Mouse (Mus musculus) right cerebral cortex, postnatal 10 days (tissue): ENCODE results near the gene Sprr2a2.
"Not testable (repeated sequence)": the region's sequence is repeated elsewhere in the genome, so short reads cannot be mapped to it uniquely, and the experiment has no call there.

Source experiments
- DNase-seq, 2 experiments: peaks; one replicate each; pipeline ENCODE4 v3.0.0; 2021; ENCODE audit warnings: low spot score in 2 of 2

Gene Sprr2a2

GRCm38 (mm10) chr3:92215569-92215968 lies at the start of gene Sprr2a2, which contains the start of gene Sprr2a1:
Sprr2a2 (plus strand) TSS chr3:92215920.
Sprr2a1 (plus strand) TSS chr3:92215799.
- DNase-seq, result not testable (repeated sequence)

- DNase-seq, result no peak
Observed at GRCm38 (mm10) chr3:92169847-92170246, 45.9 kb upstream of the Sprr2a2 start.

- DNase-seq, result no peak
Observed at GRCm38 (mm10) chr3:92176880-92177279, 38.8 kb upstream of the Sprr2a2 start.

- no peak for DNase-seq
Observed at GRCm38 (mm10) chr3:92195512-92196200, 20.1 kb upstream of the Sprr2a2 start.

DNA sequence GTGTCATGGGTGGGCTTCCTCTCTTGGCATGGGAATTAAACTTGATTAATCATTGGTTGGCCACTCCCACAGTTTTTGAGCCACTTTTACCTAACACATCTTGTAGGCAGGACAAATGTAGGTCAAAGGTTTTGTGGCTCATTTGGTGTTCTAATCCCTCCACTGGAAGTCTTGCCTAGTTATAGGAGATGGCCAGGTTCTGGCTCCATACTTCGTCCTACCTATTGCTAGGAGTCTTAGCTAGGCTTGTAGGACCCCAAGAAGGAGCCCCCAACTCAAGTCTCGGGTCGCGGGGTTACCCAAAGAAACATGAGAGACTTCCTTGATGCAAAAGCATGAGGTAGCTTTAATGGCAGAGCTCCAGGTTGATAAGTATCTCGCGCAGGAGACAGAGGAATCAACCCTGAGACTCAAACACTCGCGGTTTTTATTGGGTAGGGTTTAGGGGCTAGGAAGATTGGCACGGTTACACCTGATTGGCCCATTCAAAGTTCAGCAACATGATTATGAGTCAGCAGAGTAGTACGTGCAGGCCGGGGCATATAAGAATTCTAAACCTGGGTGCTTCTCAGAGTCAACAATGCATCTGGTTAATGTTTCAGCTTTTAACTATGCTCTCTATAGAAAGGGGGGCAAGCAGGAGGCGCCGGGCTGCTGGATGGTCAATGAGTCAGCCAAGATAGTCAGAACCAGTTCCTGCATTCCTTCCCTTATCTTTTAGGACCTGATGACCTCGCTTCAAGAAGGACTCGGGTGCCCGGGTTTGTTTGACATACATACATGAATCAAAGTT lies 4.4 kb upstream of the Sprr2a2 start:
- not testable (repeated sequence) for DNase-seq

DNA sequence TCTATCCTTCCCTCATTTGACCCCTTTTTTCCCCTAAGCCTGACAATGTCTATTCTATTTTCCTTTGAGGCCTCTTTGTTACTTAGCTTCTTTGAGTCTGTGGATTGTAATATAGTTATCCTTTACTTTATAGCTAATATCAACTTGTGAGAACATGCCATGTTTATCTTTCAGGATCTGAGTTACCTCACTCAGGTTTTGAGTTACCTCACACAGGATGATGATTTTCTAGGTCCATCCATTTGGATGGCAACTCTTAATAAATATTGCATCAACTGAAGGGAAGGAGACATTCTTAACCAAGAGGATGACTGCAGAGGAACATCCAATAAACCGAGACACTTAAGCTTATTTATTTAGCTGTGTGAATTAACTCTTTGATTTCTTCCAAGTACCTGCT lies 3.7 kb upstream of the Sprr2a2 start:
- DNase-seq, result not testable (repeated sequence)

GRCm38 (mm10) chr3:92213651-92214050 lies 2.1 kb upstream of the Sprr2a2 start:
- DNase-seq, result not testable (repeated sequence)

DNA sequence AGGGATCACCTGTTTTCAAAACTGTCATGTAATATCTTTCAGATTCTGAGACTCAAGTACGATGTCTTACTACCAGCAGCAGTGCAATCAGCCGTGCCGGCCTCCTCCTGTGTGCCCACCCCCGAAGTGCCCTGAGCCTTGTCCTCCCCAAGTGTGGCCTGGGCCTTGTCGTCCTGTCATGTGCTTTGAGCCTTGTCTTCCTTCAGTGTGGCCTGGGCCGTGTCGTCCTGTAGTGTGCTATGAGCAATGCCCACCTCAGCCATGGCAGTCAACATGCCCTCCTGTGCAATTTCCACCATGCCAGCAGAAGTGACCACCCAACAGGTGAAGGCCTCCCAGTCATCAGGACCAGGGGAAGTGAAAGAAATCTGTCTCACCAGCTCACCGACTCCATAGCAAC lies 3.3 kb downstream of the Sprr2a2 start:
- DNase-seq, result not testable (repeated sequence)

- not testable (repeated sequence) for DNase-seq
Observed at GRCm38 (mm10) chr3:92223708-92224107, 8.0 kb downstream of the Sprr2a2 start.

DNA sequence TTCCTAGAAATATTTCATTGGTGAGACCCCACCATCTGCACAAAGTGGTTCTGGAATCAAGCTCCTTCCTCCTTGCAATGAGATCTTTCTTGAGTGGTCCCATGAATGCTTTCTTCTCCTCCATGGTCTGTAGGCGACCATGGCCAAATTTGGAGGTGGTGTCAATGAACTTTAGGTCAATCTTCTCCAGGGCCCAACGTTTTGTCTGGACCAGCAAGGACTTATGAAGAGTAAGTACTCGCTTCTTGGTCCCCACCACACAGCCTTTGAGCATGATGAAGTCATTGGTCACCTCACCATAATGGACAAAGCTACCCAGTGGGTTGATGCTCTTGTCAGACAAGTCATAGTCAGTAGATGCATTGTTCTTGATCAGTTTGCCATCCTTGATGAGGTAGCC lies 11.7 kb downstream of the Sprr2a2 start:
- peak in 1 of 2 experiments; percentile 15 for DNase-seq

DNA sequence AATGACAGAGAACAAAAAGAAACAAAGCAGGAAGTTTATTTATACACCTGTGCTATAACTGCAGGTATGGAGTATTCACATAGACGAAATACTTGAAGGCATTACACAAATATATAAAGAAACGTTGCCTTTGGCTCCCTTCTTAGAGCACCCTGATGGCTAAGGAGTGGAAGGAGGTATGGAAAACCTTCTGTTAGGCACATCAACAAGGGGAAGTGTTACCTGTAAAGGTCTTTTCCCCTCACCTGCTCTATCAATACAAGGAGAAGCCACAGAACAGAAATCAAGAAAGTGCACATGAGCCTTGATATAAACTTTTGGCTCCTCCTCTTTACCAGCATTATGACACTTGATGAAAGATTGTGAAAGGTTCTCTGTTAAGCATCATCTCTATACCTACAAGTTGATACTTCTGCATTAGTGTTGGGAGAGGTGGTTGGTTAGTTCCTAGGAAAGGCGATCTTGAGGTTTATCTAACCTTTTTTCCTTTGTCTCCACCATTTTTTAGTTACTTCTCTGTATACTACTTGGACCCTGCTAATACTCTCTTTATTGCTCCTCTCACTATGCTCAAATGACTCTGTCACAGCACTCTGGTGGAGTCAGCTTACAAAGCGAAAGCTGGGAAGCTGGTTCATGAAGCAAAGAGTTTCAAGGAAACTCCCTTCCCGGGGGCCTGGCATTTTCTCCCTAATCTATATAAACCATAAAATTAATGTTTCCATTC lies 20.9 kb downstream of the Sprr2a2 start:
- not testable (repeated sequence) for DNase-seq

DNA sequence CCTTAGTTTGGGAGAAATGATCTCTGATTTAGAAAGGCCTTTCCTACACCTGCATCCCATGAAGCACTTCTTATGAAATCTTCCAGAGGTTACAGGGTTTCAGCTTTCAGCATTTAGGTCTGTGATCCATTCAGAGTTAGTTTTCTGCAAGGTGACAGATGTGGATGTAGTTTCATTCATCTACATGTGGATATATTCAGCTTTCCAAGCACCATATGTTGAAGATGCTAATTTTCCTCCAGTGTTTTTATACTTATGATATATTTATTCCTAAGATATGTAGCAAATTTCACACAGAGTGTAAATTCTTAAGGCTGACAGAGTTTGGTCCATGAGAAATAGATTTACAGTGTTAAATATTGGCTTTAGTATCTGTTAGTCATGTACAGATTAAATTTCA lies 23.0 kb downstream of the Sprr2a2 start:
- not testable (repeated sequence) for DNase-seq

DNA sequence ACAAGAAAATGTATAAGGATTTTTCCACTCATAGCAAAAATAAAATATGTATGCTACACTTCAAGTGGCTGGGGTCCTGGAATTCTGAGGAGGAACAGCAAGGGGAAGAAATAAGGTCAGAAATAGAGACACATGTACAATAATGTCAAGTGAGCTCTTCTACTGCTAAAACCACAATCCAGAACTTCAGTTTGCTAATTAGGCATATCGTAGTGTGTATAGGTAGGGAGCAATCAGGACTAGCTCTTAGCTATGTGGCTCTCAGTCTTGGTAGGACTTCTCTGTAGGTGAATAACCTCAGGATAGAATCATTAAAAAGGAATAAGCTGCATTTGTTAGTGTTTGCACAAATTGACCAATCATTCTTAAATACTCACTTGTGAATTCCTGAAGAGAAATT lies 23.5 kb downstream of the Sprr2a2 start:
- not testable (repeated sequence) for DNase-seq

- DNase-seq, result not testable (repeated sequence)
Observed at GRCm38 (mm10) chr3:92244833-92245232, 29.1 kb downstream of the Sprr2a2 start.

DNA sequence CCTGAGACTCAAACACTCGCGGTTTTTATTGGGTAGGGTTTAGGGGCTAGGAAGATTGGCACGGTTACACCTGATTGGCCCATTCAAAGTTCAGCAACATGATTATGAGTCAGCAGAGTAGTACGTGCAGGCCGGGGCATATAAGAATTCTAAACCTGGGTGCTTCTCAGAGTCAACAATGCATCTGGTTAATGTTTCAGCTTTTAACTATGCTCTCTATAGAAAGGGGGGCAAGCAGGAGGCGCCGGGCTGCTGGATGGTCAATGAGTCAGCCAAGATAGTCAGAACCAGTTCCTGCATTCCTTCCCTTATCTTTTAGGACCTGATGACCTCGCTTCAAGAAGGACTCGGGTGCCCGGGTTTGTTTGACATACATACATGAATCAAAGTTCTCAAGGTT lies 30.5 kb downstream of the Sprr2a2 start:
- DNase-seq, result not testable (repeated sequence)

DNA sequence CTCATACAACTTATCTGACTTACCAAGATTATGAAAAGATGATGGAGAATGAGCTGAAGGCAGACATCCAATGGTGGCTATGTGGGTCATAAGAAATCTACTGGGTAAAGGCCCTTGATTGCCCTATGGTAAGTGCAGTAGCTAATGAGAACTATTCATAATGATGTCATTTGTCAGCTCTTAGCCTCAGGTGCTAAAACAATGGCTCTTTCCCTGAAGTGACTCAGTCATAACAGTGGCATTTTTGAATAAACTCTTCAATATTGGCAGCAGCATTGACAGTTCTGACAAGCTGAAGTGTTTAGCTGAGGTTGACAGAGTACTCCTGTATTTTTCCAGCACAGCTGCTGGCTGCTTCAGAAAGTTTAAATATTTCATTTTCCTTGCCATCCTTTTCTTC lies 32.8 kb downstream of the Sprr2a2 start:
- not testable (repeated sequence) for DNase-seq

GRCm38 (mm10) chr3:92250450-92250849 lies 34.7 kb downstream of the Sprr2a2 start:
- not testable (repeated sequence) for DNase-seq

GRCm38 (mm10) chr3:92253860-92254259 lies 38.1 kb downstream of the Sprr2a2 start:
- not testable (repeated sequence) for DNase-seq

- not testable (repeated sequence) for DNase-seq
Observed at GRCm38 (mm10) chr3:92258526-92258925, 42.8 kb downstream of the Sprr2a2 start.

GRCm38 (mm10) chr3:92263462-92263861 lies 47.7 kb downstream of the Sprr2a2 start:
- not testable (repeated sequence) for DNase-seq

- not testable (repeated sequence) for DNase-seq
Observed at GRCm38 (mm10) chr3:92271414-92271985, 55.8 kb downstream of the Sprr2a2 start.

DNA sequence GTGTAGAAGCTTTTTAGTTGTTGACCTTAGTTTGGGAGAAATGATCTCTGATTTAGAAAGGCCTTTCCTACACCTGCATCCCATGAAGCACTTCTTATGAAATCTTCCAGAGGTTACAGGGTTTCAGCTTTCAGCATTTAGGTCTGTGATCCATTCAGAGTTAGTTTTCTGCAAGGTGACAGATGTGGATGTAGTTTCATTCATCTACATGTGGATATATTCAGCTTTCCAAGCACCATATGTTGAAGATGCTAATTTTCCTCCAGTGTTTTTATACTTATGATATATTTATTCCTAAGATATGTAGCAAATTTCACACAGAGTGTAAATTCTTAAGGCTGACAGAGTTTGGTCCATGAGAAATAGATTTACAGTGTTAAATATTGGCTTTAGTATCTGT lies 57.8 kb downstream of the Sprr2a2 start:
- DNase-seq, result not testable (repeated sequence)
